Mouse (Mus musculus) ovary, adult 18-20 months (tissue): Measurements from ENCODE around the gene Zfp764.
"Not testable (repeated sequence)": the region's sequence is repeated elsewhere in the genome, so short reads cannot be mapped to it uniquely, and the experiment has no call there.

Experiments used
- DNase-seq: peaks from one replicate; pipeline ENCODE4 v3.0.0; 2022; ENCODE audit warnings: low spot score, mixed read lengths

The Zfp764 gene

DNA sequence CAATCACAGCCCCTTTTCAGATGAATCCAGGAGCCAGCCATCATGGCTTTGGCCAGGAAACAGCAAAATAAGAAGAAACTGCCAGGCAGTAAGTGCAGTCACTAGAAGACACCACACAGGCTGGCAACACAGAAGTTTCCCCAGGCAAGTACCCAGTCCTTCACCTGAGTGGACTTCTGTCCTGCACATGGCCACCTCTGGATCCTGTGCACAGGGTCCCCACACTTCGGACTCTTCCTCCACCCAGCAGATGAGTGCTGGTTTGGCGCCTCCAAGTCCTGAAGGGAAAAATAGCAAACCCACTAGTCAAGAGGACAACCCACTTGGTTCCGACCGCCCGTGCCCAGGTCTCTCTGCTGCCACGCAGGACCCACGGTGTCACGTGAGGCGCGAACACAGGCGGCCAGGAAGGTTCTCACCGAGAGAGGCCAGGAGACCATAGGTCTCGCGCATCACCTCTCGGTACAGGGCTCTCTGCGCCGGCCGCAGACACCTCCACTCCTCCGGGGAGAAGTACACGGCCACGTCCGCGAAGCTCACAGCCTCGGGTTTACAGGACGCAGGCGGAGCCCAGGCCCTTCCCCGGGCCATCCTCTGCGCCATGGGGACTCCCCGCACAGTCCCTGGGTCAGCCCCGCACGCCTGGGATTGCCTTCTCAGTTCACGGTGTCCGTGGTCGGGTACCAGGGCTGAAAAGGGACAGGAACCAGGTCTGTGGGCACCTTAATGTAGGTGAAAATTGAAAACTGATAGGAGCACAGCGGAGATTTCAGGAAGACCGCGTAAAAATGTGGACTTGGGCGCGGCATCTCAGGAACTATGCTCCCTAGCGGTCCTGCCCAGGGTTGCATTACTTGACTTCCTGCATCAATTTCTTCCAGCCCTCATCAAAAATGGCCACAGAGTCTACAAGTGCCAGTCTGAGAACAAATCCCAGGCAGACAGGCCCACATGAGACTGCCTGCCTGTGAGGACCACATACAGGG is at the start of gene Zfp764:
TSS of gene Zfp764 (minus strand) at position 821 of the 986 bp plus-strand sequence.
- peak; percentile 70 for DNase-seq

DNA sequence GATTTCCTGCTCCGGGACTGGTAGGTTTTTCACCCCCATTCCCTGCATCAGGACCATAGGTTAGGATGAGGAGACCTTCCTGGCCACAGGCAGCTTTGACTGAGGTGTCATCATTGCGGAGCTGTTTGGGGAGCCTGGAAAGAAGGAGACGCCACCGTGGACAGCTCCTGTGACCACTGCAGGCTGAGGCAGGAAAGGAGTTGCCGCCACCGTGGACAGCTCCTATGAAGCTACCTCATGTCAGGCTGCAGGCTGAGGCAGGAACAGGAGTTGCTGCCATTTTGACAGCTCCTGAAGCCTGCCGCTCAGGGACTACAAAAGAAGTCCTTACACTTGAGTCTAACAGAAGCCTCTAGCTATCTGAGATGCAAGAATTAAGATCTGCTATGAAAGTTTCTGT is 48.3 kb upstream of the Zfp764 start:
- DNase-seq = no peak

DNA sequence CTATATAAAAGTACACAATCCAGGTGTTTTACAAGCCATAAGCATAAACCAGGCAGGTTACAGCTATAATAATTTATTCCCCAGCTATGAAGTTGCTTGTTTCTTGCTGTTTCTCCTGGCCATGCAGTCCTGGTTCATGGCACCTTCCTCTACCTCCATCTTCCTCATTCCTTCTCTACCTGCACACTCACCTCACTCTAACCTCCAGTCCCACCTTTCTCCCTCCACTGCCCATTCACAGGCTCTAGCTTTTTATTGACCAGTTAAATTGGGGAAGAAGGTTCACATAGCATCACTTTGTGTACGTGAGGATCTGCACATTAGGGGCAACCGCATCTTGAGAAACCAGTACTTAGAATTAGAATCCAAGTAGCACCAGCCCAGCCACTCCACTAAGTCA is 46.4 kb upstream of the Zfp764 start:
- DNase-seq = no peak

- no peak for DNase-seq
Observed at GRCm38 (mm10) chr7:127449966-127450365, 43.3 kb upstream of the Zfp764 start.

DNA sequence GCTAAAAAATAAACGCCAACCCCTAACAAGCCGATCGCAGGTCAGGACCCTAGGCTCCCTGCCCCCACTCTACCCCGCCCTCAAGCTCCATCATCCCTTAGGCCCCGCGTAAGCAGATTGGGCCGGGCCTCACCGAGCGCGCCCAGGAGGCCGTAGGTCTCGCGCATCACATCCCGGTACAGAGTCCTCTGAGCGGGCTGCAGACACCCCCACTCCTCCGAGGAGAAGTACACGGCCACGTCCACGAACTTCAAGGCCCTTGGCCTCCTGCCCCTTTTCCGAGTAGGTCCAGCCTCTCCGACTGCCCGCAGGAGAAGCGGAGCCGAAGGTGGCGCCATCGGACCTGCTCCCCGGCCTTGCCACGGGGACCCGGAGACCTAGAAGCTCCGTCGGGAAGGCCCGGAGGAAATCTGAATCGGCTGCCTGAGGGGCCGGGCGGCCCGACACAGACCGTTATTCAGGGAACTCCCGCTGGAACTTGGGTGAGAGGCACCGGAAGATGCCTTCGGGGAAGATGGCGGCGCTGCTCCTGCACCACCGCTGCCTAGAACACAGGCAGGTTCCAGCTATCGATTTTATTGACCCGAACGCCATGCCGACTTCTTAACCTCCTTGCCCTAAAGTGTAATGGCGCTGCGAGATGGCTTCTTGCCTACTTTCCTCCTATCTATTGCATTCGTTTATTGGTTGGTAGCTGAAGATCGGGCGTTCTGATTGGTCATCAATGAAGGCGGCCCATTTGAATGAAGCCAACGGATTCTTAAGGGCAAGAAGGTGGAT is 42.1 kb upstream of the Zfp764 start, which contains the start of gene Zfp689:
TSS of gene Zfp689 (minus strand) at position 638 of the 780 bp plus-strand sequence.
- DNase-seq = peak; percentile 87

DNA sequence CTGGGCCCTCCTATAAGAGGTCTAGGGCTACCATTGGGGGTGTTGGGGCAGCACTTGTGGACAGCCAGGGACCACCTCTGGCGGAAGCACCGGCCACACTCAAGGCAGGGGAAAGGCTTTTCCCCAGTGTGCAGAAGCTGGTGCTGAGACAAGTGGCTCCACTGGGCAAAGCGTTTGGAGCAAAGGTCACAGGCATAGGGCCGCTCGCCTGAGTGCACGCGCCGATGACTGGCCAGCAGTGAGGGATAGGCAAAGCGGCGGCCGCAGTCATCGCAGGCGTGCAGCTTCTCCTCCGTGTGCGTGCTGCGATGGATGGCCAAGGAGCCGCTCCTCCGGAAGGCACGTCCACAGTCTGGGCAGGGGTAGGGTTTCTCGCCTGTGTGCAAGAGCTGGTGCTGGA is 37.4 kb upstream of the Zfp764 start:
- DNase-seq = no peak

GRCm38 (mm10) chr7:127437724-127438123 is 31.1 kb upstream of the Zfp764 start:
- DNase-seq = no peak

DNA sequence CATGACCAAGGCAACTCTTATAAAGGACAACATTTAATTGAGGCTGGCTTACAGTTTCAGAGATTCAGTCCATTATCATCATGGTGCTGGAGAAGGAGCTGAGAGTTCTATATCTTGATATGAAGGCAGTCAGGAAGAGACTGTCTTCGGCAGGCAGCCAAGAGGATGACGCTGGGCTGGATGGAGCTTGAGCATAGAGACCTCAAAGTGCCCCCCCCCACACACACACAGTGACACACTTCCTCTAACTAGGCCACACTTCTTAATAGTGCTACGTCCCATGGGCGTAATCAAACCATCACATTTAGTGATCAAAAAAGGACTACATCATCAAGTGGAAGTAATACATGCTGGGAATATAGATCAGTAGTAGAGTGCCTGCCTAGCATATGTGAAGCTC is 28.6 kb upstream of the Zfp764 start:
- DNase-seq = no peak

GRCm38 (mm10) chr7:127426354-127426753 is 19.7 kb upstream of the Zfp764 start:
- no peak for DNase-seq

- DNase-seq = no peak
Observed at GRCm38 (mm10) chr7:127425911-127426310, 19.3 kb upstream of the Zfp764 start.

GRCm38 (mm10) chr7:127425291-127425690 is 18.7 kb upstream of the Zfp764 start:
- no peak for DNase-seq

GRCm38 (mm10) chr7:127422247-127422646 is 15.6 kb upstream of the Zfp764 start:
- no peak for DNase-seq

- peak; percentile 87 for DNase-seq
Observed at GRCm38 (mm10) chr7:127421388-127422191, 15.0 kb upstream of the Zfp764 start, which contains the start of gene Zfp688. Zfp688 (minus strand) TSS chr7:127422068.

- no peak for DNase-seq
Observed at GRCm38 (mm10) chr7:127411418-127411817, 4.8 kb upstream of the Zfp764 start.

DNA sequence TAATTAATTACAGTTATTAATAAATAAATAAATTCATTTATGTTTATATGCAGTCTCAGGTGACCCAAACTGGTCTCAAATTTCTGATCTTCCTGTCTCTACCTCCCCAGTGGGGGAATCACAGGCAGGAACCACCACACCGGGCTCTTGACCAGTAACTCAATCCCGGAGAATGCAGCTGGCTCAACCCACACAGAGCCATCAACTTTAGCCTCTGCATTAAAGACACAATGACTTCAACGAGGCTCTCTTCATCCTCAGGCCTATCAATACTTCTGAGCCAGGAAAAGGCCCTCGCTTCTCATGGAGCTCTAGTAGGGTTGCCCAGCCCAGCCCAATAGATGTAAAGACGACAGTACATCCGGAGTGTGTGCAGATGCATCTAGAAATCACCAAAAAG is 2.5 kb downstream of the Zfp764 start:
- not testable (repeated sequence) for DNase-seq

GRCm38 (mm10) chr7:127402980-127403379 is 3.6 kb downstream of the Zfp764 start:
- no peak for DNase-seq

DNA sequence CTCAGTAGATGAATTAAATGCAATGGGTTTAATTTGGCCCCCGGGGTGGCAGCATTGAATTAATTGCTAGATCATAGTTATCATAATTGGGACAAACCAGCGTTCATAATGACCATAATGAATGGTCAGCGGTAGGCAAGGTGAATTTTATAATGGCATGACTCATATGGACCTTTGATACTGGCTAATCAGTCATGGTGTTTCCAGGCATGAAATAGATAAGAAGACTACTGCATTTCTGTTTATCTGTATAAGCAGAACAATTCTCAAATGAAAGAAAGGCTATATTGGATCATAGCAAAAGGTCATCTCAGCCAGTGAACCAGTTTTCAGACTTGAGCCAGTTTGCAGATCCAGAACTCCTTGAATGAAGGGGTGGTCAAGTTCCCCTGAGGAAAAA is 6.3 kb downstream of the Zfp764 start:
- no peak for DNase-seq

GRCm38 (mm10) chr7:127393944-127394333 is 12.7 kb downstream of the Zfp764 start:
- DNase-seq = no peak

DNA sequence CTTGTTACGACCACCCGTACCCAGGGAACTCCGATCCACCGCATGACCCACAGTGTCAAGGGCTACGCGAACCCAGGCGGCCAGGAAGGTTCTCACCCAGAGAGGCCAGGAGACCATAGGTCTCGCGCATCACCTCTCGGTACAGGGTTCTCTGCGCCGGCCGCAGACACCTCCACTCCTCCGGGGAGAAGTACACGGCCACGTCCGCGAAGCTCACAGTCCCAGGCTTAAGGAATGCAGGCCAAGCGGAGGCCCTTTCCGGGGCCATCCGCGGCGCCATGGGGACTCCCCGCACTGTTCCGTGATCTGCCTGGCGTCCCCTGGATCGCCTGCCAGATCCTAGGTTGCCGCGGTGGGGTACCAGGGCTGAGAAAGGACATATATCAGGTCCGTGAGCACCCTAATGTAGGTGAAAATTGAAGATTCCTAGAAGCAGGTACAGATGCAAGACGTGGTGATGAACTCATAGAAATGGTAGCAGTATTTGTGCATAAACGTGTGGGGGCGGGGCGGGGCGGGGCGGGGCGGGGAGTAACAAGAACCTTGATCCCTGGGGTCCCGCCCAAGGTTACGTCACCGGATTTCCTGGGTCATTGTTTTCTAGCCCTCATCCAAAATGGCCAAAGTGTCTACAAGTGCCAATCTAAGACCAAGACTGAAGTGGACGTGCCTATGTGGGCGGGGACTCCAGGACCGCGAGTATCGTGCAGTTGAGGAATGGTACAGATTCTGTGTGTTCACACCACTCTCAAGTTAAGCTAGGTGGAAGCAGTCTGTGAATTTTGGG is 13.3 kb downstream of the Zfp764 start, which contains the start of gene E430018J23Rik:
TSS of gene E430018J23Rik (minus strand) at position 473 of the 787 bp plus-strand sequence.
- peak; percentile 94 for DNase-seq

DNA sequence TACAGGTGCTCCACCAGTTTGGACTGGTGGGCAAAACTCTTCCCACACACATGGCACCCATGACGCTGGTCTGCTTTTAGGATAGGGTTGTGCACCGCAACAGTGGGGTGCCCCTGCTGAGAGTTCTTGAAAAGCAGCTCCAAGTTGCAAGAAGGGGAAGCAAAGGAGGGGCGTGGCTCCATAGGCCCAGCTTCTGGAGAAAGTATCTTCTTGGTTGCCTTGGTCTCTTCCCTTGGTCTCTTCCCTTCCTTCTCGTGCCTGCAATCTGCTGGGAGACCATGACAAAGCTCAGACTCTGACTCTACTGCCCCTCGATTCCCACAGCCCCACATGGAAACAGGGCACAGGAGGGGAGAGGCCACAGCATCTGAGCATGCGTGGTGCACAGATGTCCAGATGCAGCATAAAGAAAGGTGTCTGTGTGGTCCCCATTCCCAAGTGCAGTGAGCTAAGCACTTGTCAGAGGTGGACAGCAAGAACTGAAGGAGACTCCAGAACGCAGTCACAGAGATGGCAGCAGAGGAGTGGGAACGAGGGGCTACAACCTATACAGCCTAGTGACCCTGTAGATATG is 14.3 kb downstream of the Zfp764 start:
- DNase-seq = no peak

- no peak for DNase-seq
Observed at GRCm38 (mm10) chr7:127391538-127391937, 15.1 kb downstream of the Zfp764 start.
